Mouse (Mus musculus) C2C12 (cell line): ENCODE results near the gene Rbfox3.

Experiments used
- CEBPB ChIP-seq: IDR thresholded peaks from one replicate; pipeline ENCODE4 v1.6.1; 2011; ENCODE audit warnings: low read depth, mild to moderate bottlenecking, control low read depth, moderate library complexity
- CTCF ChIP-seq: IDR thresholded peaks from one replicate; pipeline ENCODE4 v1.5.1; 2011; ENCODE audit not compliant: control insufficient read depth, insufficient read depth, insufficient read length
- FOSL1 ChIP-seq: IDR thresholded peaks from one replicate; pipeline ENCODE4 v1.8.0; 2011; ENCODE audit warnings: mild to moderate bottlenecking, low read length; ENCODE audit not compliant: poor library complexity, insufficient read depth, severe bottlenecking
- MAX ChIP-seq: IDR thresholded peaks from one replicate; pipeline ENCODE4 v1.6.1; 2011; ENCODE audit warnings: mild to moderate bottlenecking, control low read depth
- MYOD1 ChIP-seq: IDR thresholded peaks from one replicate; pipeline ENCODE4 v1.6.1; 2011; ENCODE audit warnings: low read depth; ENCODE audit not compliant: control insufficient read depth, insufficient read length
- MYOG ChIP-seq: IDR thresholded peaks from one replicate; pipeline ENCODE4 v1.6.1; 2011; ENCODE audit not compliant: control insufficient read depth, insufficient read length; ENCODE audit errors: extremely low read depth
- USF1 ChIP-seq: IDR thresholded peaks from one replicate; pipeline ENCODE4 v1.6.1; 2011; ENCODE audit warnings: low read depth, mild to moderate bottlenecking, control low read depth, moderate library complexity

- TF ChIP-seq CTCF (no peak), USF1 (no peak), CEBPB (no peak), MAX (no peak), MYOG (no peak), MYOD1 (no peak), FOSL1 (no peak)
Measured at GRCm38 (mm10) chr11:118861801-118862431, 49.5 kb downstream of the Rbfox3 start.
